Mouse (Mus musculus) limb, embryonic 15.5 days (tissue): ENCODE measurements at regions not wholly inside any gene's neighbourhood (a gene's known extent, or its start where the extent isn't known, plus 50 kb on each side); places are given as distances from the start of the nearest gene placed in this dataset.

ENCODE experiments used
- ATAC-seq: fragments of 200-750 bp; cut with Nextera tagmentation; 2 replicates; pipeline ENCODE4 v1.8.0; 2017; ENCODE audit warnings: low read depth, moderate TSS enrichment; ENCODE audit not compliant: insufficient number of reproducible peaks, low FRiP score, low TSS enrichment
- H3K27ac ChIP-seq: fragments of 300-500 bp; sonication (generic); 2 replicates; pipeline ENCODE4 v1.5.1; 2015; ENCODE audit warnings: moderate library complexity, mild to moderate bottlenecking, inconsistent platforms
- H3K27me3 ChIP-seq: fragments of 300-500 bp; sonication (generic); 2 replicates; pipeline ENCODE4 v1.6.1; 2015; ENCODE audit warnings: inconsistent platforms
- H3K36me3 ChIP-seq: fragments of 300-500 bp; sonication (generic); 2 replicates; pipeline ENCODE4 v1.6.1; 2015; ENCODE audit warnings: inconsistent platforms
- H3K4me1 ChIP-seq: fragments of 300-500 bp; sonication (generic); 2 replicates; pipeline ENCODE4 v1.6.1; 2015; ENCODE audit warnings: inconsistent platforms
- H3K4me2 ChIP-seq: fragments of 300-500 bp; sonication (generic); 2 replicates; pipeline ENCODE4 v1.6.1; 2015; ENCODE audit warnings: mild to moderate bottlenecking, inconsistent platforms
- H3K4me3 ChIP-seq: fragments of 300-500 bp; sonication (generic); 2 replicates; pipeline ENCODE4 v1.5.1; 2015; ENCODE audit warnings: mild to moderate bottlenecking, inconsistent platforms
- H3K9ac ChIP-seq: fragments of 300-500 bp; sonication (generic); 2 replicates; pipeline ENCODE4 v1.6.1; 2015; ENCODE audit warnings: inconsistent platforms
- H3K9me3 ChIP-seq: fragments of 300-500 bp; sonication (generic); 2 replicates; pipeline ENCODE4 v1.6.1; 2016; ENCODE audit warnings: inconsistent platforms
- WGBS: fragments of 180-500 bp; shearing (Covaris S2); methylation state at CpG from one replicate; pipeline ENCODE4 v1.1.7; 2015; 5-methylcytosine and 5-hydroxymethylcytosine counted together

DNA sequence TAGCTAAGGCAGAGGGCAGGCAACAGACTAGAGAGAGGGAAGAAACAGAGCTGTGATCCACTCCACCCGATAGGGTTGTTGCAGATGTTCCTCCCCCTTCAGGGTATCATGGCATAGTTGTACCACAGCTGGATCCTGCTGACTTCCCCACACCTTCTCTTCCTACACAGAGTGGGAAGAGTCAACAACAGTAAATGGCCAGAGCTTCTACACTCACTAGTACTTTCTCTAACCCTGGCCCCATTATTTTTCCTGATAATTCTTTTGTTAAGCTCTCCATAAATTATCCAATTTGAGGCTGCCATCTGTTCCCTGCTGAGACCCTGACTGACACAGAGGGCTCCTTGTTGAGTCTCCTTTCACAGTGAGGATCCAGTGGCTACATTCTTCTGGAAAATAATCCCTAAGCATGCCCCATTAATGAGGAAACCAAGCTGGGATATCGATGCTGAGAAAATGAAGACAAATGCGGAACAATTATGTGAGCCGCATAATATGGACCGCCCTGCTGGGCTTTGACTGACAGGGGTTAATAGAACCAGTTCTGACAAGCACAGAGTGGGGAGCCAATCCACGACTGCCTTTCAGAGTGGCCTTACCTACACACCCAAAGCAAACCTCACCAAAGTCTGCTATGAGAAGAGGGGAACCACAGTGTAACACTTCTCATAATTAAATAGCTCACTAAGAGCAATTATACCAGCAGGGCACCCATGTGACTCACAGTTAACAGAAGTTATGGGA lies 537.7 kb upstream of the Jmjd1c start:
- Histone ChIP-seq H3K27ac (no peak overlapping the region), H3K4me3 (no peak overlapping the region), H3K36me3 (no peaks in the 10 kb centered on the region), H3K27me3 (no peaks in the 10 kb centered on the region), H3K9me3 (no peaks in the 10 kb centered on the region), H3K4me1 (no peaks in the 10 kb centered on the region), H3K4me2 (no peak overlapping the region), H3K9ac (no peak overlapping the region)
- 58% methylated on average over 6 of the region's 6 CpGs for WGBS
- no peak for ATAC-seq

GRCm38 (mm10) chr10:66565374-66565773 lies 530.6 kb upstream of the Jmjd1c start:
- no peak for ATAC-seq
- Histone ChIP-seq H3K9ac (no peak overlapping the region), H3K4me1 (no peaks in the 10 kb centered on the region), H3K36me3 (no peaks in the 10 kb centered on the region), H3K4me3 (no peak overlapping the region), H3K9me3 (no peaks in the 10 kb centered on the region), H3K27me3 (no peaks in the 10 kb centered on the region), H3K4me2 (no peak overlapping the region), H3K27ac (no peak overlapping the region)
- WGBS: 85% methylated on average over 6 of the region's 6 CpGs

- H3K9ac ChIP-seq: no peak overlapping the region
- H3K27me3 ChIP-seq: no peaks in the 10 kb centered on the region
- no peak overlapping the region for H3K27ac ChIP-seq
- H3K4me3 ChIP-seq: no peak overlapping the region
- 44% methylated on average over 10 of the region's 10 CpGs for WGBS
- no peak overlapping the region for H3K4me2 ChIP-seq
- no peaks in the 10 kb centered on the region for H3K36me3 ChIP-seq
- H3K9me3 ChIP-seq: no peaks in the 10 kb centered on the region
- no peaks in the 10 kb centered on the region for H3K4me1 ChIP-seq
- no peak for ATAC-seq
Observed at GRCm38 (mm10) chr10:66574846-66575535, 520.9 kb upstream of the Jmjd1c start.

DNA sequence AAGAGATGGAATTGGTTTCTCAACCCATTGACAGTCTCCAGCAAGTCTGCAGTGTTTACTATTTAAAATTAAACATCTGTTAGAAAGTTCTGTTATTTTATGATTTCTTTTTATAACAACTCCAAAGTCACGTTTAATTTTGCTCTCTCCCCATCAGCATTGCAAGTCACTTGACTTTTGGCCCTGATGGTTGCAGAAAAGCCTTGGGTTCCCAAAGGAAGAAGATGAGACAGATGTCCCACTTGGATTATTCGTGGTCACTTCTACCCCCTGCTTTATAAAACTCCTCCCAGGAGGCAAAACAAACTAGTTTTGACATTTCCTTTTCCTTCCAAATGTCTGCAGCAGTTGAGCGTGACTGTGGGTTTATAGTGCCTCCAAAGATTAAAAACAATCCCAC lies 502.9 kb upstream of the Jmjd1c start:
- Histone ChIP-seq H3K27me3 (no peaks in the 10 kb centered on the region), H3K4me3 (no peak overlapping the region), H3K4me1 (no peaks in the 10 kb centered on the region), H3K36me3 (no peaks in the 10 kb centered on the region), H3K9ac (no peak overlapping the region), H3K9me3 (no peaks in the 10 kb centered on the region), H3K27ac (no peak overlapping the region), H3K4me2 (no peak overlapping the region)
- 30% methylated on average over 3 of the region's 3 CpGs for WGBS
- no peak for ATAC-seq

- Histone ChIP-seq H3K4me1 (no peaks in the 10 kb centered on the region), H3K36me3 (no peaks in the 10 kb centered on the region), H3K9me3 (no peaks in the 10 kb centered on the region), H3K9ac (no peak overlapping the region), H3K27ac (no peak overlapping the region), H3K4me3 (no peak overlapping the region), H3K4me2 (no peak overlapping the region), H3K27me3 (no peaks in the 10 kb centered on the region)
- WGBS: 25% methylated on average over 6 of the region's 6 CpGs
- ATAC-seq: no peak
Observed at GRCm38 (mm10) chr10:66593506-66593905, 502.4 kb upstream of the Jmjd1c start.

DNA sequence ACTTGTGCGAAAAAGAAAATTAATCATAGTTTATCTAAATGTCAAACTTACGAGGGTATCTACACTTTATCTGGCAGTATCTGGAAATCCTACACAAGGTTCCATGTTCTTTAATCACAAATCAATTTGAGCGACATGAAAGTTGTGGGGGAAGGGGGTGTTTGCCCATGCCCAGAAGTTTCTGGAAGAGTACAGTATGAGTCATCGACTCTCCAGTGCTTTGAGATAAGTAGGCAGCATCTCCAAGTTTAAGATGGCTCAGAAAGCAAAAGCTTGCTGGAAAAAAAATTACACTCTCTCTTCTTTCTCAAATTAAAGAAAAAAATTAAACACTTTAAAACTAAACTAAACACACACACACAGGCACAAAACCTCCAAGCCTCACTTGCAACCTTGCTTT lies 498.0 kb upstream of the Jmjd1c start:
- Histone ChIP-seq H3K9me3 (no peaks in the 10 kb centered on the region), H3K4me1 (no peaks in the 10 kb centered on the region), H3K36me3 (no peaks in the 10 kb centered on the region), H3K9ac (no peak overlapping the region), H3K4me2 (no peak overlapping the region), H3K4me3 (no peak overlapping the region), H3K27me3 (no peaks in the 10 kb centered on the region), H3K27ac (no peak overlapping the region)
- no peak for ATAC-seq
- WGBS: 54% methylated on average over 4 of the region's 4 CpGs

DNA sequence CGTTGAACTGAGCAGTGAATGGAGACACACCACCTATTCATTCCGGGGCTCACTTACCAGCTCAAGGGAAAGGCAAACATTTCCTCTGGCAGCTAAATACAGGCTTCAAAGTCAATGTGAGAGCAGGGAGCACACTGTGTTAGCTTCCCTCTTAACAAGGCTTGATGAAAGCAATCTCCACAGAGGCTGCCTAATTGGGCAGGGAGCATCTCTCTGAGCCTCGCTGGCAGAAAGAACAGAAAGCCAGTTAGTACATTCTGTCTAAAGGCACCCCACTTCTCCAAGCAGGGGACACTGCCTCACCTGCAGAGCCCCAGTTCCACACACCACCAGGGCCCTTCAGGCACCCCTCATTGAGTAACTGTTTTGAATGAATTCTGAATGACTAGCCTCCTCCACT lies 488.8 kb upstream of the Jmjd1c start:
- no peak overlapping the region for H3K27ac ChIP-seq
- H3K9ac ChIP-seq: no peak overlapping the region
- H3K4me3 ChIP-seq: no peak overlapping the region
- no peak for ATAC-seq
- H3K9me3 ChIP-seq: no peaks in the 10 kb centered on the region
- no peak overlapping the region for H3K4me2 ChIP-seq
- no peaks in the 10 kb centered on the region for H3K27me3 ChIP-seq
- 50% methylated on average over 3 of the region's 3 CpGs for WGBS
- no peaks in the 10 kb centered on the region for H3K4me1 ChIP-seq
- H3K36me3 ChIP-seq: no peaks in the 10 kb centered on the region

- WGBS: 46% methylated on average over 3 of the region's 3 CpGs
- H3K9me3 ChIP-seq: no peaks in the 10 kb centered on the region
- H3K27ac ChIP-seq: no peak overlapping the region
Observed at GRCm38 (mm10) chr10:66616280-66616679, 479.6 kb upstream of the Jmjd1c start.

DNA sequence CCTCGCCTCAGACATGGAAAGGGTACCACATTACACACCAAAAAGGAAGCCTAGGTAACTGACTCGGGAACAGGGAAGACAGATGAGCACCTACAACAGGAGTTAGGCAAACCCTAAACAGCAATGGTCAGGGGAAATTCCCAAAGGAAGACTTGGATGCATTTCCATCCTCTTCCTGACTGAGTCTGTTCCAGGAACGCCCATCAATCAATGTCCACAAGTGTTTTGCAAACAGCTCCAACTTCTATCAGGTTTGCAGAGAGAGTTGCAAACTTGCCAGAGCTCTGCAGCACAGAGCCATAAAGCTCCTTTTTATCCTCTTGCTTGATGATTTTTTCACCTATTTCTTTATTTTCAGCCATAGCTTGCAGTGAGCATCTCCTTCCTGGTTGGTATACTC lies 464.9 kb upstream of the Jmjd1c start:
- Histone ChIP-seq H3K27me3 (no peaks in the 10 kb centered on the region), H3K9me3 (no peaks in the 10 kb centered on the region), H3K9ac (no peak overlapping the region), H3K4me2 (no peak overlapping the region), H3K27ac (no peak overlapping the region), H3K4me3 (no peak overlapping the region), H3K4me1 (no peaks in the 10 kb centered on the region), H3K36me3 (no peaks in the 10 kb centered on the region)
- WGBS: 75% methylated on average over 3 of the region's 3 CpGs
- ATAC-seq: no peak

More at GRCm38 (mm10) chr10:66616280-66616679, 479.6 kb upstream of the Jmjd1c start:
- Histone ChIP-seq H3K36me3 (no peaks in the 10 kb centered on the region), H3K4me3 (no peak overlapping the region), H3K4me2 (no peak overlapping the region), H3K4me1 (no peaks in the 10 kb centered on the region), H3K9ac (no peak overlapping the region), H3K27me3 (no peaks in the 10 kb centered on the region)
- no peak for ATAC-seq

- Histone ChIP-seq H3K9me3 (no peaks in the 10 kb centered on the region), H3K27ac (no peak overlapping the region), H3K4me3 (no peak overlapping the region), H3K4me1 (peaks cover 8% of the 10 kb centered on the region; the same call in 1 of the 2 replicates), H3K9ac (no peak overlapping the region), H3K4me2 (no peak overlapping the region), H3K36me3 (no peaks in the 10 kb centered on the region), H3K27me3 (no peaks in the 10 kb centered on the region)
- ATAC-seq: no peak
- 51% methylated on average over 24 of the region's 24 CpGs for WGBS
Observed at GRCm38 (mm10) chr10:66640890-66641847, 454.8 kb upstream of the Jmjd1c start.

DNA sequence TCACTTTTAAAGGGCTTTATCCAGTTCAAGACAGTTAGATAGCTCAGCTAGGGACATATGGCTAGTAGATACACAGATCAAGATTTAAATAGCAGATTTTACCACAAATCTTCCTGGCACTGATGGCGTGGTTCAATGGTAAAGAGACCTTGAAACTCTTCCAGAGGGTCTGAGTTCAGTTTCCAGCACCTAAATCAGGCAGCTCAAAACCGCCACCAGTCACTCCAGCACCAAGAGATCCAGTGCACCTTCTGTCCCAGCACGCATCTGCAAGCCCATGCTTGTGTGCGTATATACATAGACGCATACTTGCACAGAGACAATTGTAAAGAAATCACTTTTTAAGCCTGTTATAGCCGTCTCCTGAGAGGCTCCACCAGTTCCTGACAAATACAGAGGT lies 454.0 kb upstream of the Jmjd1c start:
- no peak for ATAC-seq
- Histone ChIP-seq H3K27ac (no peak overlapping the region), H3K9ac (no peak overlapping the region), H3K27me3 (no peaks in the 10 kb centered on the region), H3K4me2 (no peak overlapping the region), H3K9me3 (no peaks in the 10 kb centered on the region), H3K4me1 (peaks cover 8% of the 10 kb centered on the region; the same call in 1 of the 2 replicates), H3K4me3 (no peak overlapping the region), H3K36me3 (no peaks in the 10 kb centered on the region)
- 83% methylated on average over 6 of the region's 6 CpGs for WGBS

GRCm38 (mm10) chr10:66643160-66643559 lies 452.8 kb upstream of the Jmjd1c start:
- no peaks in the 10 kb centered on the region for H3K9me3 ChIP-seq
- no peak overlapping the region for H3K4me3 ChIP-seq
- H3K27ac ChIP-seq: no peak overlapping the region
- no peak overlapping the region for H3K9ac ChIP-seq
- H3K27me3 ChIP-seq: no peaks in the 10 kb centered on the region
- 52% methylated on average over 5 of the region's 5 CpGs for WGBS
- peaks cover 8% of the 10 kb centered on the region; the same call in 1 of the 2 replicates for H3K4me1 ChIP-seq
- no peak overlapping the region for H3K4me2 ChIP-seq
- H3K36me3 ChIP-seq: no peaks in the 10 kb centered on the region
- no peak for ATAC-seq
